Mouse (Mus musculus) megakaryocyte, adult 5-6 weeks (primary cell): ENCODE data around the gene Fa2h. TPM values are rescaled to one million over a fixed set of nuclear protein-coding genes. Genes with fewer than 3 reads are reported as not detected.

Experiments used
- ATAC-seq: 2 replicates; pipeline ENCODE4 v1.8.0; 2016; ENCODE audit warnings: mild to moderate bottlenecking, inconsistent platforms; ENCODE audit not compliant: poor library complexity, severe bottlenecking
- total RNA-seq, 2 experiments: library from RNA; stranded (forward) in 1 of 2; stranded (reverse) in 1 of 2; fragments of 153-499, 151-499 nt in 1 of 2; fragments of 221-1000, 200-1000 nt in 1 of 2; gene quantifications; 2 replicates each; pipeline versions ENCODE4 v1.2.3 to v1.2.4; 2015 to 2017

Gene Fa2h
- total RNA-seq (2015) (not detected in 2 replicates), total RNA-seq (2017) (not detected in 2 replicates)

DNA sequence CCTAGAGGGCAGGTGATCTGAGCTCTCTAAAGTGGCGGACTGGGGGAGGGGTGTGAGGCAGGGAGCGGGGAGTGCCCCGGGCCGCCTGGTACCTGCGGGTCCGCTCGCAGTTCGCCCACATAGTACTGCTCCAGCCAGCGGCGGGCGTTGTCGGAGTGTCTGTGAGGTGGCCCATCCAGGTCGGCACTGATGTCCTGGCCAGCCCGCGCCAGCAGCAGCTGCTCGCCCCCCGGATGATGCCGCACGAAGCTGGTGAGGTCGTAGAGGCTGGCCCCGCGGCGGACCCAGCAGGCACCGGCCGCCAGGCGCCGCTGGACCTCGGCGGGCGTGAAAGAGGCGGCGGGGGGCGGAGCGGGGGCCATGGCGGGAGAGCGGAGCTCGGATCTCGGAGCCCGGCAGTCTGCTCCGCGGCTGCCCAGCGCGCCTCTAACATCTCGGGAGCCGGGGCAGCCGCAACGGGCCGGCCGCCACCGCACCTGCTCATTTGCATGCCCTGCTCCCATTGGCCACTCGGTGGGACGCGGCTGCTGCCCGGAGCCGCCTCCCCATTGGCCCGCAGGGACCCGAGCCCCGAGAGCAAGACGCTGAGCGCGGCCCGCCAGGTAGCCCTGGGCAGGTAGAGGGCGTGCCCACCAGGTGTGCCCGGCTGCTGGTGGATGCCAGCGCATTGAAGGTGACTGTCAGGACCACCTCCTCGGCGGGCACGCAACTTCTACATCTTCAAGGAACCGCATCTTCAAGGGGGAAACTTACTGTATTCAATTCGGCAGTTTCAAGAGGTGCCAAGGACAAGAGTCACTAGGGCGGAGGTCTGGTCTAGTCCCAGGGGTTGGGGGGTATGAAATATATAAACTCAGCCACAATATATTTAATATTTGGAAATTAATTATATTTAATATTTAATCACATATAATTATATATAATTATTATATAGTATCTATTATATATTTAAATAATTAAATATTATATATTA, at the start of gene Fa2h:
Gene Fa2h, minus strand, starts transcription at position 434 of the 973 bp plus-strand sequence.
- peak; percentile 97 for ATAC-seq

DNA sequence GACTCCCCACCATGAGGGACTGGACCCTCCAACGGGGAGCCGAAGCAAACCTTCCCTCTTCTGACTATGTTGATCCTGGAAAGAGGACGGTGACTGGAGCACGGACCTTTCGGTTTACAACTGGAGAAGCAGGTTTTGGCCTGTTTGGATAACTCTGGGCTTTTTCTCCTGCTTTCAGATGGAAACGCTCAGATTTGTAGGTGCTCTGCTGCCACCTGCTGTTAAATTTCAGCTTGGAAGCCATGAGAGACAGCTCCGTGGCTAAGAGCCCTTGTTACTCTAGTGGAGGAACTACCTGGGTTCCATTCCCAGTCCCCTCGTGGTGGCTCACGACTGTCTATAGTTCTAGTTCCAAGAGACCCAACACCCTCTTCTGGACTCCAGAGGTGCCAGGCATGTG, 45.6 kb upstream of the Fa2h start:
- ATAC-seq, result peak; percentile 73

DNA sequence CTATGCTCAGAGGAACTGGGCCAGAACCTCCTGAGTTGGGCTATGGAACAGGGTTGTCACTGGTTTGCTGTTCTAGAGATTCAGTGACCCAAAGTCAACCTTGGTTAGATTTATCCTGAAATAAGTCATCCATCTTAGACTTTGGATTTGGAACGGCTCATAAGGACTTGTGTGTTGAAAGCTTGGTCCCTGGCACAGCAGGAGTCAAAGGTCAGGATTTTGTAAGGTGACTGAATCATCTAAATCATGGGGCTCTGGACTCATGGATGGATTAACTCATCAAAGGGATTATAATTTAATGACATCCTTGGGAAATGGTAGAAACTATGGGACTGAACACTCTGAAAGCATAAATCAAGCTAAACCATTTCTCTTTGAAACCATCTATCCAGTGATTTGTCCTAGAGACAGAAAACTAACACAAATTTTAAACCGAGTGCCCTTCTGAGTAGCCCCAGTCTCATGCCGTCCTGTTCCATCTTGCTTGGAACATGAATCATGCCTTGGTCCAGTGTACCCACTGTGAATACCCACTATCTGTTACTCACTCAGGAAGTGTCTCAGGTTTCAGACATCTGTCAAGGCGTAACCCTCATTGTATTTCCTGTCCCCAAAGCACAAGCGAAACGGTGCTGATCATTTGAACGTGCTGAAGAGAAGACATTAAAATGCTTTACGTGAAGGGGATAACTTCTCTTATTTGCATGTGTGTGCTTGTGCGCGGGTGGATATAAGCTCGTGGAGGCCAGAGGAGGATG, 41.6 kb upstream of the Fa2h start:
- ATAC-seq, result no peak

DNA sequence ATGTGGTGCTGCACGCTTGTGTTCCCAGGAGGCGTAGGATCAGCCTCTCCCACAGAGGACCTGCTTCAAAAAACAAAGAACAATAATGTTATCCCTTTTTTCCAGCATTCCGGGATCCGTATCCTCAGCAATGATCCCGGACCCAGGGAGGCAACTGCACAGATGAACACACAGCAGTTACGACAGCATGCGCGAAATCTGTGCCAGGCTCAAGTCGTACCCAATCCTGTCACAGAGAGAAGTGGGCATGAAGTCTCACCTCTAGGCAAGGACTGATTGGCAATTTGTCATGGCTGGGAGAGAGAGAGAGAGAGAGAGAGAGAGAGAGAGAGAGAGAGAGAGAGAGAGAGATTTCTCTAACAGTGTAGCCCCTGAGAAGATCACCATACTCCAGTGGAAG, 31.0 kb upstream of the Fa2h start:
- no peak for ATAC-seq

DNA sequence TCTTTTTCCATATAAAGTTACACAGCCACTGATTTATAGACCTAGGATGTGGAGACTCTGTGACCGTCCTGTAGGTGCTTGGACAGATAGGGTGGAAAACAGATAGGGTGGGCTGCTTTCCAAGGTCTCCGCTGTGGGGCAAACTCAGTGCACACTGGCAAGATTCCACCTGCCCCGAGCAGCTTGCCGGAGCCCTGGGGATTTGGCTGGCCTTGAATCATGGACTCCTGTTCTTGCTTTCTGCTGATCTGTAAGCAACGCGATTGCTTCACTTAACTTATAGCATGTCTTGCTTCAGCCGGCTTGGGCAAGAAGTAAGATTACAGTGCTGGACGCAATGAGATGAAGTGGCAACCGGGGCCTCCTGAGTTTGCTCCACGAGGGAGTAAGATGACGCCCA, 30.6 kb upstream of the Fa2h start:
- ATAC-seq, result peak; percentile 69

DNA sequence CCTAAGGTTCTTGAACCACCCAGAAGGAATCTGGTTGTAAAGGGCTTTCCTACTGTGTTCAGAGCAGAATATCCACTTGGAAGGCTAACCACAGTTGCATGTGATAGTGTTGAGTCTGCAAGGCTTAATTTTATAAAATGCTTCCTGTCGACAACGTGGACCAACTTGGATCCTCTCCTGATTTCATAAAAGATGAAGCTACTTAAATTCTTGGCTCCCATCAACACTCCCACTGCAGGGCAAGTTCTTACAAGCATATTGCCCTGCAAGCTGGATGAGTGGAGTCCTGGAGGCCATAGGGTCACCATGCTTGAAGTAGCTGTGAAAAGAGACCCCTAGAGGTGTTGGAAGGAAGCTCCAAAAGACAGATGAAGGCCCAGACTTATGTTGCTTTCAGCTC, 29.0 kb upstream of the Fa2h start:
- no peak for ATAC-seq

DNA sequence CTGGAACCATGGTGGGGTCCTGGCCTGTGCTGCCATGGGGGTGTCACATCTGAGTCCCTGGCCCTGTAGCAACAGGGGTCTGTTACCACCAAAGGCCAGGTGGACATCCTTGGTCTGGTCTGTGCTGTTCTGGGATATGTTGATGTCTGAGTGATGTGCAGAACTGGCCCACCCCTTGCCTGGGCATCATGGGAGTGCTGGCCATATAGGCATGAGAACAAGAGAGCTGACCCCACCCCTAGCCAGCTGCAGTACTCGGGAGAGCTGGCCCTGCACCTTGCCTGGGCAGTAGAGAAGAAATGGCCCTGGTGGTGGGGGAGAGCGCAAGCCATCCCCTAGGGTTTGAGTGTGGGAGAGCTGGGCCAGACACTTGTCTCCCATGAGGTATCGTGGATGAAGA, 25.5 kb upstream of the Fa2h start:
- no peak for ATAC-seq

DNA sequence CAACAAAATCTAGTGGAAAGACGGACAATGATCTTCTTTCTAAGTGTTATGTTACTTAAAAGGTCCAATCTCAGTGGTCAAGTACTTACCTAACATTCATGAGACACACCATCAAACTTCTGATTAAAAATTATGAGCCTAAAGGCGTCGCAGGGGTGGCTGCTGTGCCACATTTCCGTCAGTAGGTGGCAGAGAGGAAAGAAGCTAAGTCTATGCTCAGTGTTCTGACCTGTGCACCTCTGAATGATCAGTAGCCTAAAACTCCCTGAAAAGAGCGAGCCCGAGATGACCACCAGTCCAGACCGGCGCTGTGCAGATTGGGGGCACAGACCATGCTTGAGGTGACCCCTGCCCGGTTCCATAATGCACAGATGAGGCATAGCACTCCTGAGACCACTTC, 25.0 kb upstream of the Fa2h start:
- ATAC-seq, result peak; percentile 66

DNA sequence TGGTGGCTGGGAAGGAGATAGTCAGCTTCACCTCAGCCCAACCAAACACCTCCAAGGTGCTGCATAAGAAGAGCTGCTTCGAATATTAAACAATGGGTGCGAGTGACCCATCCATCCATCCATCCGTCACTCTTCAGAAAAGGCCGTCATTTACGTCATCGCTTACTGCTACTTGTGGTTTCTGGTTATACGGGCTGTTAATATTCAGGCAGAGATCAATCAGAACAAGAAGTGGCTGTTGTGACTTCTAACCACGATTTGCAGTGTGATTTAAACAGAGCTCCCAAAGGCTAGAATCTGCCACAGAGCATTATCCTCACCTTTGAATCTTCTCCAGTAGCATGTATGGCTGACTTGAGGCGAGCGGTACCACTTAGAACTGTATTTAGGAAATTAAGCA, 23.6 kb upstream of the Fa2h start:
- no peak for ATAC-seq

DNA sequence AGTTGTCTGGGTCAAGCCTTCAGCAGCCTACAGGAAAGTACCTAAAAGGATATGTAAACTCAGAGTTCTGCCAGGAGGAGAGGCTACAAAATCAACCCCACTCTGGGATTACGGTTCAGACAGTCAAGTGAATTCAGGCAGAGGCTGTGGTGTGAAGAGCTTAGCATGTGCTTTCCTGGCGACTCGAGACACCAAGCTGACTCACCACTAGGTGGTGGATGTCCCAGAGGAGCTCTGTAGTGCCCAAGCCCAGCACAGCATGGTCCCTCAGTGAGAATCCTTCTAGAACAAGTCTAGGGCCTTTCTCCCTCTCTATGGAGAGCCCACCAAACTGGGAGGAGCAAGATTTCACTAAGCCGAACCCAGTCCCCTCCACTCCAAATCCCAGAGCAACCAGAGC, 9.8 kb upstream of the Fa2h start:
- ATAC-seq, result peak; percentile 62

DNA sequence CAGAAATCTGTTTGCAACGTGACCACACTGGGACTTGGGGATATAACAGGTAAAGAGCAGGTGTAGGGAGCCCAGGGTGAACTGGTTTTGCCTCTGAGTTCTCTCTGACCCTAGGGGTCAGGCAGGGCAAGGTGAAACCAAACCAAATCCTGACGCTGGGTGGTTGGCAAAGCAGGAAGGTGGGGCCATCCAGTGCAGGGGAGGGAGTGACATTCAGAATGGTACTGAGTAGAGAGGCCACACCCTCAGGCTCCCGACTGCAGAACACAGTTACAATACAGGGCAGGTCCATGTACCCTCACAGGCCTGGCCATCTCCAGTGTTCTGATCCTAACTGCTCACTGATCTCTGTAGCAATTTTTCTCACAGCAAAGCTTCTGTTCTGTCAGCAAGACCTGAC, 2.4 kb downstream of the Fa2h start:
- no peak for ATAC-seq

DNA sequence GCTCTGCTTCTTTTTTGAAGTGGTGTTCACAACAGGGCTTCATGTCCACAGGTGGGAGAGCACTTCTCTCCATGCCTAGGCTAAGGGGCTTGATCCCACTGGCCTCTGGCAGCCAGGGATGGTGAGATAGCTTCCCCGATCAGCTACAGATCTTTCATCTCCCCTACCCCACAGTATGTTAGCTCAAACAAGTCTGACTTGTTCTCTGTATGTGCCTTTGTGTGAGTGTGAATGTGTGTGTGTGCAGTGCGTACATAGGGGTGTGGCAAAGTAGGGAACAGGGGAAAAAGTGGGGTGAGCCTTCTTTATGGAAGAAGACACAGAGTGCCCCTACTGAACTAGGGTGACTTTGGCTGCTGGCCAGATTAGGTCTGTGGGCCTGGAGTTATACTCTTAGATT, 2.8 kb downstream of the Fa2h start:
- no peak for ATAC-seq

DNA sequence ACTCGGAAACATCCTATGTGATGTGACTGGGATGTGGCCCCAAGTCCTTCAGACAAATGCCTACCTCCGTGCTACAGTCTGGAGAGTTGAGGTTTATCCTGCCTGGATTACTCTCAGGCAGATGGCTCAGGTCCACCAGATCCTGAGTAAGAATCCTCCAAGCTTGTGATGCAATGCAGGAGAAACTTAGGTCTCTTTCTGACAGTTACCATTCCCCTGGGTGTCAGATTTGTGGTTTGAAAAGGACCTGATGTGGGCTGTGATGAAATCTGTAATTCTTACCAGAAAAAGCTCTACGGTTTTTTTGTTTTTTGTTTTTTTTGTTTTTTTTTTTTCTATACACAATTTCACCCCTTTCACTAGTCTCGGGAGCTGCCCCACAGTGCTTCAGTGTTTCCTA, 4.0 kb downstream of the Fa2h start:
- no peak for ATAC-seq

DNA sequence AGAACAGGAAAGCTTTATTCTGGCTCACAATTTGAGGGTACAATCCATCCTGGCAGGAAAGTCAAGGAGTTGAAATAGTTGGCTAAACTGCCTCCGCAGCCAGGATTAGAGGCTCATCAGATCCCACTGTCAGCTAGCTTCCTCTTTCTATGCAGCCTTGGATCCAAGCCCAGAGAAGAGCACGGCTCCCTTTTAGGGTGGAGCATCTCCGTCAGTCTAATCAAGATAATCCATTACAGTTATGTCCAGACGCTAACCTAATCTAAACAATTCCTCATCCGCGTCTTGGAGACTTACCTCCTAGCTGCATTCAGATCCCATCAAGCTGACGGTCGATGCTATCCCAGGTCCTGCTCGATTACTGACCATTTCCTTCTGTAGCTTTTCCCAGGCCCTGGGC, 7.7 kb downstream of the Fa2h start:
- no peak for ATAC-seq

DNA sequence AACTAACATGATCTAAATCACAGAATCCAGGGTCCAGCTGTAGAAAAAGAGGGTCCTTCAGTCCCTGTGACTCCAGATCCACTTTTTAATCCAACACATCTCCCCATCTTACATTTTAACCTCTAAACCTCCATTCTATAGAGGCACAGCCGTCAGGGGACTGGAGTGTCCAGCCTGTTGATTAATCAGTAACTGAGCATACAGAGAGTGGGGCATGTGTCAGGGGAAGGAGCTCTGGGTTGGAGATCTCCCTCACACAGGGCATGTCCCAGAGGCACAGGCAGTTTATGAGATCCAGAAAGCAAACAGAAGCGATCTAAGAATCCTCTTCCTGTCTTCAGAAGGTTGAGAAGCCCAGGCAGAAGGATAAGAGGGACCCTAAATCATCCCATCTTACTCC, 9.0 kb downstream of the Fa2h start:
- no peak for ATAC-seq

DNA sequence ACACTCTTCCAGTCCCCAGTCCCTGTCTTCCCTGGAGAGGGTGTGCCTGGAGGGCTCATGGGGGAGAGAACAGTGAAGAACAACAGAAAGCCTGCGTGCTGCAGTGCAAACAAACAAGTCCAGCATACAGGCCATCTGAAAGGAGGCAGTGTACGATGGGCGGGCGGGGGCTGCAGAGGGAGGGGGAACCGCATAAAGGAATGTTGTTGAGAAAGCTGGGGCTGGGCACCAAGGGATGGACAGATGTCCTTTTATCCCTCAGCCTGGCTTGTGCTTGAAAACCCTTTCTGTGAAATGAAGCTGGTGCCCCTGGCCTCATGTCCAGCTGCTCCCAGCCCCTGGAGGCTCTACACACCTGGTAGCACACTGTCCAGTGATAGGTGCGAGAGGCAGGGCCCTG, 18.4 kb downstream of the Fa2h start:
- ATAC-seq, result no peak

DNA sequence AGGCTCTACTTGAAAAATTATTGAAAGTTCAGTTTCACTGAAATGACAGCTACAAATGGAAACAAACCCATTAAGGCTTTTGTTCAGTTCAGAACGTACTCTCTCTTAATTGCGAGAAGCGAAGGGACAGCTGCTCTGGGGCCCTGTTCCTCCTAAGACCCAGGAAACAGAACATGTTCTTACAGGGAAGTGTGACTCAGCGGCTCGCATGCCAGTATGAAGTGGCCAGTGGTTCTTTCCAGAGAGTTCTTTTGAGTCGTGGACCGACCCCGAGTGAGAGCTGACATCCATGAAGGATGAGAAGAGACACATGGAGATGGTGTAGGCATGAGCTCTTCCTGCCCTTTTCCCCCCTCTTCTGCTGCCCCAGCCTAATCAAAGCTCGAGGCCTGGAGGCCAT, 23.9 kb downstream of the Fa2h start:
- no peak for ATAC-seq

DNA sequence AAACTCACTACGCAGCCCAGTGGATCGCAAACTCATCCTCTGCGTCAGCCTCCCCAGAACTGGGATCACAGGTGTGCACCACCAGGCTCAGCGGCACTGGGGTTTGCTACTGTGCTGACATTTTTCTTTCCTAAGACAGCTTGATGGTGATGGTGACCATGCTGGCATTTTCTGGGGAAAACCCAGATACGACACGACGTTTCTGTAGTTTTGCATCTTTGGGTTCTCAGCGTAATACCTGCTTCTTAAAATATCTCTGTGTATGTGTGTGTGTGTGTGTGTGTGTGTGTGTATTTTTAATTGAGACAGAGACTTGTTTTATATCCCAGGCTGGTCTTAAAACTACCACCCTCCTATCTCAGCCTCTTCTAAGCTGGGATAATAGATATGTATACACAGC, 26.3 kb downstream of the Fa2h start:
- no peak for ATAC-seq

DNA sequence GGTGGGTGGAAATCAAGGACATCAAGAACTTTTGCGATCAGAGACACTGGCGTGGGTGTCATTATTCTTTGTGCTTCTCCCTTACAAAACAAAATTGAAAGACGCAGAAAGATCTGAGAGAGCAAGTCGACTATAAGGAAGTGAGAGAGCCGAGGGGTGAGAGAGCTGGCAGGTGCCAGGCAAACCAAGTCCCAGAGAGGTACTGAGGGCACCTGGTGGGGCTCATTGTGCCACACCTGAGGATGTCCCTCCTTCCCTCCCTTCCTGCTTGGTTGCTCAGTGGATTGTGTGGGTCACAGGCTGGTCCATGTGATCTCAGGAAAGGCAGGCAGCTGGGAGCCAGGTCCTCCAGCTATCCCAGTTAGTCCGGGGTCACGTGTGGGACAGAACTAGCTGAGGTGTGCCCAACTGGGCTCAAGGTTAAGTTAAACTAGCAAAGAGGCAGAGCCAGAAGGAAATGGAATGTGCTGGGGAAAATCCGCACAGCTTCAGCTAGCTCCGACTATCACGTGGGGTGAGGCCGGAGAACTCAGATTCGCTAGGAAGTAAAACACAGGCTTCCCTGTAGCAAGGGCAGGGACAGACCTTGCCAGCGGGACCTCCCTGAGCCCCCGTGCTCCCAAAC, 26.9 kb downstream of the Fa2h start:
- no peak for ATAC-seq

DNA sequence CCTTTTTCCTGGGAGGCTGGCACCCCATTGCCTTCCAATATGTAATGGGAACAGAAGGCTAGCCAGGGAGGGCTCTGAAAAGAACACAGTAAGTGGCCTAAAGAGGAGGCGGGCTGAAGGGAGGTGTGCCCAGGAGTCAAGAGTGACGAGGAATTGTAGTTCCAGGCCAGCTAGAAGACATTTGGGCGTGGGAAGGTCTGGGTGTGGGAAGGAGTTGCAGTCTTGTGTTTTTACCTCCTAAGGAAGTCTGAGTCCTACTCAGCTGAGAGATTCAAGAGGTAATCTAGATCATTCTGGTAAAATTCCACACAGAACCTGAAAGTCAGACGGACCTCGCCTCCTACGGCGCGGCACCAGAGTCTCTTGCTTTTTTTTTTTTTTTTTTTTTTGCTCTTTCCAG, 30.1 kb downstream of the Fa2h start:
- ATAC-seq, result no peak

DNA sequence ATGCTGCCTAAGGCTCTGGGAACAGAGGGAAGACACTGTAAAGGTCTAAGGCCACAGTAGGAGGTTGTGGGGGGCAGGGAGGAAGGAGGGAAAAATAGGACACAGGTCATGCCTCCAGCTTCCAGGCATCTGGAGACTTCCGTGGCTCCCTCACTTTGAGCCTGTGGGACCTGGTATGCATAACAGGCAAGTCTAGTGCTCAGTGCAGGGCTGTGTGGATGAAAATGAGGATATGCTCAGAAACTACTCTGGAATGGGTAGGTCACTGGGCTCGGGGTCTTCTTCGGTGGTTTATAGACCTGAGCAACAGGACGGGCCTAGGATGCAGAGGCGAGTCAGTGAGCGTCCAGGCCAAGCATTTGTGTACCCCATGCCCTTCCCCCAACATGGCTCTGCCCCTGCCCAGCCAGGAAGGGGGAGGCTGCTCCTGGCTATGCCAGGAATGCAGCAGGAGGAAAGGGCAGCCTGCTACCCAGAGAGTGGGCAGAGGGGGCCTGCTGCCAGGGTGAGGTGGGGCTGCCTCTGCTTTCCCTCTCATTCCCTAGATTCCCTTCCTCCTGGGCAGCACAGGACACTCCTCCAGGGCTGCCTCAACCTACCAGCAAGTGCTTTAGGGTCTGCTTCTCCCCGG, 32.9 kb downstream of the Fa2h start:
- ATAC-seq, result no peak
